Mouse (Mus musculus): ENCODE measurements around the gene Ccdc159.

Ccdc159 gene

DNA sequence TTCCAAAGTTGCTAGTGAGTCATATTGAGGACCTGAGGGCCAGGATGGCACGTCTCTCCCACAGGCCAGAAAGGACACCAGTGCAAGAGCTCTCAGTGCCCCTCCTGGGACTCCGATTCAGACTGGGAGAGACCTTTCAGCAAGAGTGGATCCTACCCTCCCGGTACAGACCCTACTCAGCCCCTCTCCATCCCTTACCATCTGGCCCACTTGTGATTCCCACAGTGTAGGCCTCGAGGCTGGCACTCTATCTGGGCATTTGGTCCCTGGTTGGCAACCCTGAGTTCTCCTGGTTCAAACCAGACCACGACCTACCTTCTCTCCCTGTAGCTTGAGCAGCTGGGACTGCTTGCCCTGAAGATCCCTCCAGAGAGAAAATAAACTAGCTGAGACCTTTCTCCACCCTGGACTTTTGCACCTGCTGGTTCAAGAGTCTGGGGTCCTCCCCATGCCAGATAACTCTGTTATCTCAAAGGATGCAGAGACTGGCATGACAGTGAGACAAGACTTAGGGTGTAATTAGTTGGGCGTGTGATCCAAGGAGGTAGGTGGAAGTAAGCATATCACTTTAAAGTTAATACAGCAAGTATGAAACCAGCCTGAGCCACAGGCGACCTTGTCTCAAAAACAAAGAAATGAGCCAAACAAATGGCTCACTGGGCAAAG lies 8.3 kb downstream of the Ccdc159 start:
- no peak for DNase-seq

DNA sequence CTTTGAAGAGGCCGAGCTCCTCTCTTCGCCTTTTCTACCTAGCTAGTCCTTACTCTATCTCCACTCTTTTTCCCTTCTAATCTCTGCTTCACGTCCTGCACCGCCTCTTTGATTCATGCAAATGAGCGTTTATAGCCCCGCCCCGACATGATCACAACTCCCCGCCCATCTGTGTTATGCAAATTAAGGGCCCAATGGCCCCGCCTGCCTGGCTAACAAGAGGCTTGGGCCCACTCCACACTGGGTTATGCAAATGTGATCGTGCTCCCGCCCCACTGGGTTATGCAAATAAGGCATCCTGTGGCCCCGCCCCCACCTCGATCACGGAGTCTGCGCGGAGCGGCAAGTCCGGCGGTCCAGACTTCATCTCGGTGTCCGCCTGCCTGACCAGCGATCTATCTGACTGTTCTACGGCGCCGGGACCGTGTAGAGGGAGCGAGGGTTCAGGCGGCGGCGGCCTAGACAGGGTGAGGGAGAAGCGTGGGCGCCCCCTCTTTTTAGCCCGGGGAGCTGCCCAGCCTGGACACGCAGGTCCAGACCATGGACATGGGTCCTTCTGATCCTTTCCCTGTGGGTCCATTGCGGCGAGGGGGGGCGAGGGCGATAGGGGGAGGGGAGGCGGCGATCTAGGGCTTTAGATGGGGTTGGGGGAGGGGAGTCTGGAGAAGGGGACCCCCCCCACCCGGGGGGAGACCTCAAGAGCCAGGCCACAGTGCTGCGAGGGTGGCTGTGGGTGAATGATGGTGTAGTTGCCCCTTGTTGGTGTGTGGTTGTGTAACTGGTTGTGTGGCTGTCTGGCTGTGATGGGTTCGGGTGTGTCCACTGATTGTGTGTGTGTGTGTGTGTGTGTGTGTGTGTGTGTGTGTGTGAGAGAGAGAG lies 9.7 kb downstream of the Ccdc159 start, which contains the start of gene Plppr2:
Gene Plppr2 (plus strand): TSS at position 342 of the 879 bp plus-strand sequence.
- peak; percentile 99 to 100 for DNase-seq

GRCm38 (mm10) chr9:21937711-21938175 lies 10.5 kb downstream of the Ccdc159 start:
- no peak for DNase-seq

GRCm38 (mm10) chr9:21938234-21938855 lies 11.1 kb downstream of the Ccdc159 start:
- DNase-seq = no peak

DNA sequence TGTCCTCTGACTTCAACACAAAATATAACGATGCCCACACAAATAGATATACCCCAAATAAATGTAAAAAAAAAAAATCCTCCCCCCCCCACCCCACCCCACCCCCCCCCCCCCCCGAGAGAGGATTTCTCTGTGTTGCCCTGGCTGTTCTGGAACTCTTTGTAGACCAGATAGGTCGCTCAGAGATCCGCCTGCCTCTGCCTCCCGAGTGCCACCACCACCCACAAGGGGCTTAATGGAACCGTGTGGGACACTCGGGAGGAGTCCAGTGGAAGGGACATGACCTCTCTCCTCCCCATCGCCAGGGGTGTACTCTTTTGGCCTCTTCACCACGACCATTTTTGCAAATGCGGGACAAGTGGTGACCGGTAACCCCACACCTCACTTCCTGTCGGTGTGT lies 15.8 kb downstream of the Ccdc159 start:
- no peak for DNase-seq

- no peak for DNase-seq
Measured at GRCm38 (mm10) chr9:21943638-21944037, 16.4 kb downstream of the Ccdc159 start.

- DNase-seq = no peak
Measured at GRCm38 (mm10) chr9:21944267-21944666, 17.0 kb downstream of the Ccdc159 start.

- no peak for DNase-seq
Measured at GRCm38 (mm10) chr9:21947540-21948130, 20.4 kb downstream of the Ccdc159 start.

DNA sequence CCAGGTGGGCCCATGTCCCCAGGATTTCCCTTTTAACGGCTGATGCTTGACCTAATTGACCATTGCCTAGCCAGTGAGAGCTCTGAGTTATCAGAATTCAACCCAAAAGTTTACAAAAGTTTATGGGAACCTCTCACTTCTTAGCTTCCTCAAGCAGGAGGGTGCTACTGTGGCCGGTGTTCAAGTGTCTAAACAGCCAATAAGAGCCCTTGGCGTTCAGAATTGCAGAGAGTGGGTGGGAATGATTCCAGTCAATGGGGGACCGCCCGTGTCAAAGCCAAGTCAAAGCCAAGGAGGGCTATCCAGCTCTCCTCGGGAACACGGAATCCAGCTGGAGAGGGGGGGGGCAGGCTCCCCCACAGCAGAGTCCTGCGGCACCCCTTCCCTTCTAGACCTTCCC lies 20.9 kb downstream of the Ccdc159 start:
- DNase-seq = no peak

GRCm38 (mm10) chr9:21948790-21949189 lies 21.5 kb downstream of the Ccdc159 start:
- DNase-seq = no peak

GRCm38 (mm10) chr9:21950322-21950721 lies 23.1 kb downstream of the Ccdc159 start:
- DNase-seq = no peak

- no peak for DNase-seq
Measured at GRCm38 (mm10) chr9:21951977-21952376, 24.7 kb downstream of the Ccdc159 start.

GRCm38 (mm10) chr9:21953600-21953999 lies 26.3 kb downstream of the Ccdc159 start:
- no peak for DNase-seq

- no peak for DNase-seq
Measured at GRCm38 (mm10) chr9:21954635-21955034, 27.4 kb downstream of the Ccdc159 start.

- no peak for DNase-seq
Measured at GRCm38 (mm10) chr9:21955225-21955569, 27.9 kb downstream of the Ccdc159 start.

DNA sequence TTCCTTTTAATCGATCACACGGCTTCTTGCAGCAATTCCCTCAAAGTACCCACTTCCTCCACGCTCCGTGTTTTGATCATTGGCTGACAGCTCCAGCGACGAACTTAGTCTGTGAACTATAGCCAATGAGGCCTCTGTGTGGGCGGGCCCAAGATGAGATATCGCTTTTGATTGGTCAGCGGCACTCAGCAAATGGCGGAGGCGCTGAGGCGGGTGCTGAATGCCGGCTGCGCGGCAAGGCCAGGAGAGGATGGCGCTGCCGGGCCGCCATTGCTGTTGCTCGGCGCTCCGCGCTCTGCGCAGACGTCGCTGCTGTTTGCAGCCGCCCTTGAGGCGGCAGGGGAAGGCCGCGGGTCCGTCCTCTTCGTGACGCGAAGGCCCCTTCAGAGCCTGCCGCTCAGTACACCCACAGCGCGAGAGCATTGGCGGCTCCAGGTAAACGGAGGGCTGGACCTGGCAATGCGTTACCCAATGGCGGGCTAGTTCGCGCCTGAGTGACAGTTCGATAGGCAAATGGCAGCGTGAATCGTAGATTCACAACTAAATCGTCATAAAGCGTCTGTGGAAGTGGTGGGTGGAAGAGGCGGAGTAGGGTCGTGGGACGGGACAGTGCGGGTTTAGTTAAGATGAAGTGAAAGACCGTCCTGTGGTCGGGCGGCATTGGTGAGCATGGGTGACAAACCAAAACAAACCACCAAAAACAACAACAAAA lies 28.5 kb downstream of the Ccdc159 start, which contains the start of gene Swsap1:
Gene Swsap1 (plus strand): TSS at position 186 of the 712 bp plus-strand sequence.
- peak; percentile 98 to 100 for DNase-seq

GRCm38 (mm10) chr9:21958372-21958771 lies 31.1 kb downstream of the Ccdc159 start:
- DNase-seq = no peak

GRCm38 (mm10) chr9:21959244-21959643 lies 32.0 kb downstream of the Ccdc159 start:
- DNase-seq = no peak

DNA sequence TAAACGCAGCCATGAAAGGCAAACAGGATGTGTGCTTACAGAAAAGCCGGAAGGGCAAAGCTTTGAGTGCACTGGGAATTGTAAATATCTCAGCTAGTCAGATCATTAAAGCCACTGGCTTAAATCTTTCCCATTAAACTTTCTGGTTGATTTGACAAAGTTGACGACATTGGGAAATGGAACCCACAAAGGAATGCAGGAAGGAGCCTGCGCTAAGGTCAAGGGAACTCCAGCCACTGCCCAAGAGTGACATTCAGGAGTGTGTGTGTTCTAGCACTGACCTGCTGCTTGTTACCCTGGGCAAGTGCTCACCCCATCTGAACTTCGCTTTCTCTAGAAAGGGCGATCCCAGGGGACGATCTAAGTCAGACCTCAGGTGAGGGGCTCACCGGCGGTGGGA lies 32.9 kb downstream of the Ccdc159 start:
- DNase-seq = no peak

- DNase-seq = peak in 1 of 2 experiments; percentile 39
Measured at GRCm38 (mm10) chr9:21960558-21961208, 33.4 kb downstream of the Ccdc159 start.

DNA sequence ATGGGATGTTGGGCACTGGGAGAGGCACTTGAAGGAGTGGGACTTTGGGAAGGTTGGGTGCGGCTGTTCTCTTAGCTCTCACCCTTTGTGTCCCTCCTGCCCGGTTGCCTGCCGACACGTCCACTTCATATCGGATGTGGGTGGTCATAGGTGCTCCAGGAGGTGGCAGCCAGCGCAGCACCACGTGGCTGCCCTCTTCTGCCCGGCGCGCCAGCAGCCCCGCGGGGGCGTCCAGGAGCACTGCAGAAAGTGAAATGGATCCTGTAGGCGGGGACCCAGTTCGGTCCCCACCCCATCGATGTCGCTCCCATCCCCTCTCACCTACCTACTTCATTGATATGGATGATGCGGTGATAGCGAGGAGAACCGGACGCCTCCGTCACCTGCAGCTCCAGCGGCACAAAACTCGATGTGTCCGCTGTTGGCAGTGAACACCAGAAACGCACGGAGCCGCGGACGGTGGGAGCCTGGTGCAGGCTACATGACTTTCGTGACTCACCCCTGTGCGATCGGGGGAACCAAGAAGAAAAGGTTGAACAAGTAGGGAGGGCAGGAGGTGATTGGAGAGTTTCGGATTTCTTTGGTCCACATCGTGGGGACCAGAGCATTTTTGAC lies 34.2 kb downstream of the Ccdc159 start:
- DNase-seq = peak in 1 of 2 experiments; percentile 17

All from cerebellum, postnatal 36 days (tissue).